Mouse (Mus musculus) thymus, postnatal 14 days (tissue): ENCODE measurements at regions not wholly inside any gene's neighbourhood (a gene's known extent, or its start where the extent isn't known, plus 50 kb on each side); places are given as distances from the start of the nearest gene placed in this dataset.
"Not testable (repeated sequence)": the region's sequence is repeated elsewhere in the genome, so short reads cannot be mapped to it uniquely, and the experiment has no call there.

ENCODE experiments used
- DNase-seq: peaks from one replicate; pipeline ENCODE4 v3.0.0; 2021

DNA sequence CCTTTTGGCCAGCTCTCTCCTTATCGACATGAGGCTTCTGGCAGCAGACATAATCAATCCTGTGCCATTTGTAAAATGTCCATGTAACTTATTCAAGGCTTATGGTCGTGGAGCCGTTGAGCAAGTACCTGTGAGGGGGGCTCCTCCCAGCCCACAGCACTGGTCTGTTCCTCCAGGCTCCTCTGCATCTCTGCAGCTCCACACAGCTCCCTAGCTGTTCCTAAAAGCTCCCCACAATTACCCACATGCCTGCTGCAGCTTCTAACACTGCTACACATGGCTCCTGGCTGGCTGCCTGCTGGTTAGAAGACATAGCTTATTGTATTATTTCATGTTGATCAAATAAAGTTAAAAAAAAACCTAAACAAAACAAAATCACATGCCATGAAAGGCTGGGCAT is 77.9 kb downstream of the Tcp10c start:
- not testable (repeated sequence) for DNase-seq

DNA sequence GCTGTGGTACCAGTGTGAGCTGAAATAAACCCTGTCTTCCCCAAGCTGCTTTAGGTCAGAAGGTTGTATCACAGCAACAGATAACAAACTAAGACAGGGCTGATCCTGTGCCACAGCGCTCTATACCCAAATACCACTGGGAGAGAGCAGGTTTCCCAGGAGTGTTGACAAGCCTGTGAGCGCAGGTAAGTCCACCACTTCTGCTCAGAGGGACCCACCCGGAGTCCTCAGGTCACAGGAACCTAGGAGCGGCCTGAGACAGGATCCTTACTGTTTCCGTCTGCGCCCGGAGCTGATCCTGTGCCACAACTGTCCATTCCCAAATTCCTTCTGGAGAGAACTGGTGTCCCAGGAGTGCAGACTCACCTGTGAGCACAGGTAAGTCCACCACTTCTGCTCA is 79.8 kb downstream of the Tcp10c start:
- not testable (repeated sequence) for DNase-seq

DNA sequence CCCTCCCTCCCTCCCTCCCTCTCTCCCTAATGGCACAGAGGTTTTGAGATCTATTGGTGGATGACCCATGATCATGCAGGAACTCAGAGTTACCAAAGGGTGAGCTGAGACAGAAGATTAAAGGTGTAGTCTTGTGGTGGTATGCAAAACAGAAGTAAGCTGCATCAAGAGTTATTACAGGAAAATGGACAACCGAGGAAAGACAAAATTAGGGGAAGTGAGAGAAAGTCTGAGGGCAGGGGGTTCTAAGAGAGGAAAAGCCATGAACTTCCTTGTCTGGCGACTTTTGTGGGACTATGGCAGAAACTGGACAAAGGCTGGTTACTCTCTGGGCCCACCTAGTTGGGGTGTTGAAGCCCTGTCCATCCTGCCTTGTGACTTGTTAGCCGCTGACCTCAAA is 84.4 kb downstream of the Tcp10c start:
- DNase-seq: not testable (repeated sequence)

DNA sequence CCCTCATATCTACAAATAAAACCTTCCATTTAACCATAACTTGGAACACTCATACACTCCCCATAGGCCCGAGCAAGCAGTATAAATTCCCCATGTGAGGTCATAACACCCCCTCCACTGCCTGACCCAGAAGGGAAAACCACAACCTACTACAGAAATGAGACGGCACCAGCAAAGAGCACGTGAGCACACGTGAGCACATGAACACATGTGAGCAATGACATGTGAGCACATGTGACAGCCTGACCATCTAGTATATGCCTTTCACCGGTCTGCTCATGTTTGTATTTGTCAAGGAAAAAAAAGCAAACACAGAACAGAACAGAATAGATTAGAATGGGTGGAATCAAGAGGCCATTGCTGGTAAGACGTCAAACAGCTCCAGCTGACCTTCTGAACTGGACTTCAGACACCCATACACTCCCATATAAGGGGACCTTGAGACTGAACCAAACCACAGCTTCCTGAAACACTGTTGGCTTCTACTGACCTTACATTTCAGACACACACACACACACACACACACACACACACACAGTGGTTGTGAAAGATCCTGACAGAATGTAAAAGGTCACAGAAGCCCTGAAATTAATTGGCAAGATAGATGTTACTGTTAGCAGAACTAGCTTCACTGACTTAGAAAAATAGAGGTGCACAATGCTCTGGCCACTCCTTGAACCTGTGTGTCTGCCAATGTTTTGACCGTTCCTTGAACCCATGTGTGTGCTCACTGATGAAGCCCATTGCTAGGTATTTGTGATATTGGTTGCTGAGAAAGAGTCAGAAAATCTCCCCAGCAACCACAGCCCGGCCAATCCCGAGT is 86.5 kb downstream of the Tcp10c start:
- DNase-seq: not testable (repeated sequence)

DNA sequence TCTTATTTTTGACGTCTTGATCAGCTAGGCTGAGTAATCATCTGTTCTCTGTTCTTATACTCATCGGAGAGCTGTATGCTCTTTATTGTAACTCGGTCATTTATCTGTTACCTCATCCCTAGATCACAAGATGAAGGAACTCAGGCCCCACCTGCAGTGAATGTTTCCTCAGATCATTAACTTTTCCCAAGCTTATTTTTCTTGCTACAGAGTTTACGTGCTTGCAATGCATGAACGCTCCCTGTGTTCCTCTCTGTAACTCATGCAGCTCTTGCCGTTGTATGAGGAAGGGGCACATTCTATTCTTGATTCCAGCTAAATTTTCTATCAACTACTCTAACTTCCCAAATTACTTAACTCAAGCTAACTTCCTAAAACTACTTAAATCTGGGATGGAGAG is 87.9 kb downstream of the Tcp10c start:
- not testable (repeated sequence) for DNase-seq

DNA sequence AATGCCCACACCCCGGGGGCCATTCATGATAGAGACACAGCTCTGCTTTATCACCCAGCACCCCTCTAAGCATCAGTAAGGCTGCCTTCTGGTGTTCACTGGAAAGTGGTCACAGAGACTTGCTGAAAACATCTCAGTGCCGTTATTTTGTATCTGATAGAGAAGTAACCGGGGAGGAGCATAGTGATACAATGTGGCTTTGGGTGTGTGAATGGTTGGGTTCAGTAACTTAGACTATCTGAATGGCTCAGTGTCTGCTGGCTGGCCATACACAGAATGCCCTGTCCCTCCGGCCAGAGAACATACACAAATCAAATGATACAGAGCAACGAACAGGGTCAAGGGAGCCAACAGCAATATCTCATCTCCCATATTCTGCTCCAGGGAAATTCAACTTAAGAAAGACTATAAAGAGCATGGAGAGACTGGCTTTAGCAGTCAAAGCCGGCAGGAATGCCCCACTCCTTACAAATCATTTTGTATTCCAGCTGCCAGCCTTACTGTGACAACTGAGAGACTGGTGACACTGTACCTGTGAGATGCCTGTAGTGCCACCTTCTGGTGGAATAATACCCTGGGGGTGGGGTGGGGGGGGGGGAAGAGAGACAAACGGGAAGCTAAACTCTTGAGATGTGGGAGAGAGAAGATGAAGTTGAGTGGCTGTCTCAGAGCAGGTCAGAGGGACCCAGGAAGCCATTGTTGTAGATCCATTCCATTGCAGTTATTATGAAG is 102.7 kb downstream of the Tcp10c start:
- DNase-seq: not testable (repeated sequence)

DNA sequence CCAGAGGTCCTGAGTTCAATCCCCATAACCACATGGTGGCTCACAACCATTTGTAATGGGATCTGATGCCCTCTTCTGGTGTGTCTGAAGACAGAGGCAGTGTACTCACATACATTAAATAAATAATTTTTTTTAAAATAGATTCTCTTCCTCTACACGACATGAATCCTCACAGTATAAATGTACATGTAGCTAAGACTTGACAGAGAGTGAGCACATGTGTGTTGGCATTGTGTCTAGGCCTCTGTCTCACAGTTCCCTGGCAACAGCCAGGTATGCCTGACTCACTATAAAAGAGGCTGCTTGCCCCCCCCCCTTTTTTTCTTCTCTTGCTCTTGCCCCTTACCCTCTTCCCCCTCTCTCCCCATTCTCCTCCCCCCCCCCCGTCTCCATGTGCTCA is 103.6 kb downstream of the Tcp10c start:
- not testable (repeated sequence) for DNase-seq

DNA sequence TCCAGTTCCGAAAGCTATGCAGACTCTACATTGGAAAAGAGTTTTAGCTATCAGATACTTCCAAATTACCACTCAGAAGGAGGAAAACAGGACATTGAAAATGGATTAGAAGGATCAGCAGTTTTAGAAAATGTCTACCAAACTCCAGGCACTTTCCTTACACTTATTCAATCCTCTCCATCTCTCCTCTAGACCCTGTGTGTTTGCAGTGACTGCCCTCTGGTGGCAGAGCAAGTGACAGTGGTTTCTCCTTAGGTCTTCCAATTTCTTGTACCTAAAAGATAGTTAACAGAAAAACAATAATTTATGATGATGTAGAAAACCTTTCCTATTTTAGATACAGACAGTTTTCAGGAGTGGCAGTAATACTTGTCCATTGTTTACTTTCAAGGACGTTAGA is 104.4 kb downstream of the Tcp10c start:
- DNase-seq: not testable (repeated sequence)

DNA sequence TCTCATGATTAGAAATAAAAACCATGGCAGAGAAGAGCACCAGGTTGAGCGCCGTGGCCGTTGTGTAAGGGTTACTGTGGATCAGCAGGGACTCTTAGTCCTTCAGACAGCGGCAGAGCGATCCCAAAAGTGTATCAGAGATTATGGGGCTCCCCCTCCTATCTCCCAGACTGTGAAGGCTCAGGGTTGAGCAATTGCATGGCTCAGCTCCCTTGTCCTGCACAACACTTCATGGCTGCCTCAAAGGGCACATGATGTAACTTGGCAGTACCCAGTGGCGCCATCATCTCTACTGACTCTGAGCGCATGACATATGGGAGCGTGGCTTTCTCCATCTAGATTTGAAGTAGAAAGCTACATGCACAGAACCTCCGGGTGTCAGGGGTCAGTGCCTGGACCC is 108.3 kb downstream of the Tcp10c start:
- not testable (repeated sequence) for DNase-seq

DNA sequence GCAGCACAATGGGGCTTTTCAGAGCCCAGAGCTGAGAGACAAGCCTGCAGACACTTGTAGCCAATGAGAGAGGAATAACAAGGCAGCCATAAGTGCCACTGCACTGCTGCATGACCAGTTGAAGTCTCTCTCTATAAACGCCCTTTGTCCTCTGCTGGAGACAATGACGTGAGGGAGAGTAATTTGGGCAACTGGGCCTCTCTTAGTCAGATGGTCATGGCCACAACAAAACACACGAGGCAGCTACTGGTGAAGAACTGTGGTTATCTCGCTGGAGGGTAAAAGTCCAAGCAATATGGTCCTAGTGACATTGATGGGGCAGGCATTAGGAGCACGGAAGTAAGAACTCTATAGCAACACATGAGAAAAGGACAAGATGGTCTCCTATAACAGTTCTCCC is 111.5 kb downstream of the Tcp10c start:
- not testable (repeated sequence) for DNase-seq

DNA sequence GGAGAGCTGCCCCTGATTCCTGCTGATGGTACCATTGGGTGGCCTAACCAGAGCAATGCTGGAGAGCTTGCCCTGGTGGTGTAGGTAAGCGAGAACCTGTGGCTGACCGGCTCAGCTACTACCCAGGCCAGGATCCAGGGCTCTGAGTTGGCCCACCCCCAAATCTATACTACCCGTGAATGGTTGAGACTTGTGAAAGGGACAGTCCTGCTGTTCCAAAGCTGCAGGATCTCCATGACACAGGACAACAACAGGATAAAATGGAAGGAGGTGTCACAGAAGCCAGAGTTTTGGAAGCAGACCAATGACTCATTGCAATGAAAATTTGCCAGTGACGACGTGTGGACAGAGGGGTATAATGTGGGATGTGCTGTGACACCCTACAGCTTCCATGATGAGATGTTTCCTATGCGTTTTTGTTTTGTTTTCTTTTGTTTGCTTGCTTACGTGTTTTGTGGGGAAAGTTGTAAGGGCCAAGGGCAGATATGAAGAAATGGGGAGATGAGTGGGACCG is 115.6 kb downstream of the Tcp10c start:
- not testable (repeated sequence) for DNase-seq

DNA sequence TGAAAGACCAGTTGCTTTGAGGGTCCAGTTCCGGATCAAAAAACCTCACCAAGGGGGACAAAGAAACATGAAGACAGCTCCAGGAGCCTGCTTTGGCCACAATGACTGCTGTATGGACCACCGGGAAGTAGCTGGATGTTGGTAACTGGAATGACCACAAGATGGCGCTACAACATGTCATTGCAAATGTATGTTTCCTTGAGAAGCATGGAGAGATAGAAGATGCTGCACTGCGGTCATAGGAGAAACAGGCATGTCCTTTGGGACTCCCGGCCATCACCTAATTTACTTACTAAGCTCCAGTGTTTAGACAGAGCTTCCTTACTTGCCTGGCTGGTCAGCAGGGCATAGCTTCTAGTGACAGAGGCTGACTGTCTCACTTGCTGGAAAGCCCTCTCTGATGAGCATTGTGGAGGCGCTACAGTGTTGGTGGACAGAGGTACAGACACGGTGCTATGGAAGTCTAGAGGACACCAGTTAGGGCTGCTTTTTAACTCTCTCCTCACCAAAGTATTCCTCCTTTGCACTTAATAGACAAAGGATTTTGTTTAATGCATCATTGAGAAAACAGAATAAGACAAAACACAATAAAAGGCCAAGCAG is 118.2 kb downstream of the Tcp10c start:
- peak; percentile 65 for DNase-seq

DNA sequence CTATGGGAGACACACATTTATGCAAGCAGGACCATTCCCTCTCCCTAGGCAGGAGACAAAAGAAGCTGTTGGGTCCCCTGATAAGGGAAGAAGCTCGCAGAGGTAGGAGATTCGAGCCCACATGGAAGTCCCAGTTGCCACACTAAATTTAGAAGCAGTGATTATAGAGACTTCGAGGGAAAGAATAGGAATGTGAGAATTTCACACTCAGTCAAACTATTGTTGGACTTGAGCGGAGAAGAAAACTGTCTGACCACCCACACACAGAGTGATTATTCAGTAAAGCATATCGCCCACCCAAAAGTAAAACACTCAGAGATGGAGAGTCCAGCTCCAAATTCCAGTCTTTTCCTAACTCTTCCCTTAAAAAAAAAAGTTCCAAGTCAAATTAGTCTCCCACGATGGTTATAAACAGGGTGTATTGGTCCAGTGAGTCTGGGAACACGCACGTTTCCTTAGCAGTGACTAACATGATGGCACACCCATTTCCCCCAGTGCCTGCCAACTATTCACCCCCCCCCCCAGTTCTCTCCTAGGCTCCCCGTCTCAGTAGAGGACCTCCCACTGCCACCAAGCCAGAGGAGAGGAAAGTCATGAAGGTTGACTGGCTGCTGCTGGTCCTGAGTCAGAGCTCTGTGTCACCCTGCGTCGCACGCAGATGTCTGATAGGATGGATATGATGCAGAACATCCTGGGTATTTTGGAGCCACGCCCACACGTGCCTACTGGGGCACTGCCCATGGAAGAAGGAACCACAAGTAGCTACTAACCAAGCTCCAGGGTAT is 120.1 kb downstream of the Tcp10c start:
- no peak for DNase-seq

DNA sequence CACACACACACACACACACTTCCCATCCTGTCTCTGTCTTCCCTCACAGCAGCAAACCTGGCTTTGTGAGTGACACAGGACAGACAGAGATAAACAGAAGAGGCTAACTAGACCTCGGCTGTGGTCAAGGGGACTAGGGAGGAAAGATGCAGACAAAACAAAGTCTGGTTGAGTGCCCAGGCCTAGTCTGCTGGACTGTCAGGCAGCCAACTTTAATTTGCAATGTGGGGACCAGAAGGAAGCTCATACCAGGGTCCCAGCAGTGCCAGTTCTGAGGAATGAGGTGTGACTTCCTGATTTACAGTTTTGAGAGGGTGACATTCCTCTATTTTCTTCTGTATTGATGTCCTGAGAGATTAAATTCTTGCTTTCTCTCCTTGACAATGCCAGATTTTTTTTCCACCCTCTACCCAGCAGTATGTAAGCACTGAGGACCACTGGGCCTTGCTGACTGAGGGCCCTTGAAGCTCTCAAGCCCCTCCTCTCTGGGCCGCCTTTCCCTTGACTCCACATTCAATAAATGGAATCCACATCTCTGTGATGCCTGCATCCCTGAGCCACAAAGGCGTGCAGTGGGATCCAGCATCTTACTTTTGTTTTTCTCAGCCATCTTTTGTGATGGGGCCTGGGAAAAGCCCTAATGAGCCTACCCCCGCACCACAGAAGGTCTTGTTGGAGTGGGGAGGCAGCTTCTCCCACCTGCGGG is 124.6 kb downstream of the Tcp10c start:
- DNase-seq: no peak

DNA sequence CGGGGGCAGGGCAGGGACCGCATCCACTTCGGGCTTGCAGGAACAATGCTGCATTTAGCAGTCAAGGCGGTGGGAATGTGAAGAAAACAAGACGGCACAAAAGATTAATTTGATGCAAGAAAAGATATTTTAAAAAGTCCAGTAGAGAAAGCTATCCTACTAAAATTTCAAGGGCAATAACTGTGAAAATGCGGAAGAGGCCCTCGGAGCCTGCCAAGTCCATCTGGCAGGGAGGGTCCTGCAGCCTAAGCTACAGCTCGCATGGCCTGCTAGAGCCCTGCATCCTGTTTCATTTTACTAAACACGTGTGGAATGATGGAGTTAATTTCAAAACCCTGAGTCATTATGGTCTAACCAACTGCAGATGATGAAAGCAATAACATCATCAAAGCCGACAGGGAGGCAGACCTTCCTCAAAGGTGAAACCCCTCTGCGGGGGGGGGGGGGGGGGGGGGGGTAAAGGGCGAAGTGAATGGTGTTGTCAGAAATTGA is 125.2 kb downstream of the Tcp10c start:
- no peak for DNase-seq

DNA sequence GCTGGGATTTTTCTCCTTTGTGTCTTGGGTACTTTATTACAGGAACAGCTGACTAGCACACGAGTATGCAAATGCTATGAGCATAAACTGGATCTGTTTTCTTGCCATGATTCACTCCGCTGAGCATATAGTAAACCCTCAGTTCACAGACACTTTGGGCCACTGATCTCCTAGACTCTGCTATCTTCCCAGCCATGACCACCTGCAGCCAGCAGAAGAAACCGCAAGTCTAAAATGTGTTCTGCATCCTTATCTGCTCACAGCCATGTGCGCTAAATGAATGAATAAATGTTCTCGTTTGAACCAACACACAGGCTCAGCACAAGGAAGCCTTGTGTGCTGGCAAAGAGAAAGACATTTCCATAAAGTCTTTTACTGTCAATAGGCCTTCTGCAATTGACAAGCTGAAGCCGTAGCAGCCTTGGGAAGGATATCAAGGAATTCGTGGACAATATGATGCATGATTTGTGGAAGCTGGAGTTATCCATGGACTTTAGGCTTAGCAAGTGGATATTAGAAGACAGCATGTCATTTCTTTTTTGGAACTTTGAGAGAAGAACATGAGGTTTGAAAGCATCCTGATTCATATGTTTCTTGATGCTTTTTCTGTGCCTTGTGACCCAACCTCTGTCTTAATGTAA is 127.2 kb downstream of the Tcp10c start:
- DNase-seq: no peak

DNA sequence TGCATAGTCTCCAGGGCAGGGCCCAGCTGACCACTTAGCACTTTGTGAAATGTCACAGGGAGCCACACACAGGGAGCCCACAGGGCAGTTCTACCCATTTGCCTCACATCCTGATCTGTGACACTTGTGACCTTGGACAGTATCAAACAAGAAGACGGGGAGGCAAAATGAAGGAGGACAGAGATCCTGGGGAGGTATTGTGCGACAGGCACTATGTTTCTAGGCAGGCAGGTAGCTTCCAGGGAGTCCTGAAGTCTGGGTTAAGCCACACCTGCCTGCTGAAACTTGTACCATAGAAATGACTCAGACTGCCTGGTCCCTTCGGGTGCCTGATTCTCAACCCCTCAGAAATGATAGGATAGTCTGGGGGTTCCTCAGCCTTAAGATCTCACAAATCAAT is 127.8 kb downstream of the Tcp10c start:
- no peak for DNase-seq

DNA sequence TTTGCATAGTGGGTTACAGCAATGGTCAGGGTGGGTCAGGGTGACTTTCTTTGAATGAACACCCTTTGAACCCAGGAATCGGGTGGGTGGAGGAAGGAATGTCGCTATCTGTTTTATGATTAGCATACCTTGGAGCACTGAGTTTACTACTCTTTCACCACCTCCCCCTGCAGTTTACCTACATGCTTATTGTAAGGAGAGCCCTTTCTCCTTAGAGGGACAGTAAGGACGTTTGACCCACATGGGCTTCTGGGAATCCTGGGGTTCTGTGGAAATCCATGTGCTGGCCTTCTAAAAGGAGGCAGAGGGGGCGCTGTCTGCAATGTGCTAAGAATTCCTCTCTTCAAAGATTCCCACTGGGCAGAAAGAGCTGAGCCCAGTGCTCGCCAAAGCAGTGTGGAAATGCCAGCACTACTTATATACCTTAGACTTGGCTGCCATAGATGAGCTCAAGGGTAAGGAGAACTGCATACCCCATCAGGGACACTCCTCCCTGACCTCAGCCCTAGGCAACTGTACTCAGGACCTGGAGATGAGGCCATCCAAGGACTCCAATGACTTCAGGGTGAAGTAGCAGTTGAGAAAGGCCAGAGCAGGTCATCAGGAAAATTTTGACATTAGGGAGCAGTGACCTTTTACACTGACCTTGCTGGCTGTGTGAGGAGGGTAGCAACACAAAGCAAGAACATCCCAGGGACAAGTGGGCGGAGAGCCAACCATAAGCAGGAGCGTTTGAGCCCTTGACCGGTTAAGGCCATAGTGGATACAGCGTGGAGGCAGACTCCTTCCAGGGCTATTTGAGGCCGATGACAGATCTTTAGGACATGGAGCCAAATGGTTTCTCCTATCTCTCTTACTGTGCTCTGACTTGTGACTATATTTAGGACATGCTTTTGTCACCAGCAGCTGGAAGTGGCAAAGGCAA is 133.2 kb downstream of the Tcp10c start:
- DNase-seq: no peak

DNA sequence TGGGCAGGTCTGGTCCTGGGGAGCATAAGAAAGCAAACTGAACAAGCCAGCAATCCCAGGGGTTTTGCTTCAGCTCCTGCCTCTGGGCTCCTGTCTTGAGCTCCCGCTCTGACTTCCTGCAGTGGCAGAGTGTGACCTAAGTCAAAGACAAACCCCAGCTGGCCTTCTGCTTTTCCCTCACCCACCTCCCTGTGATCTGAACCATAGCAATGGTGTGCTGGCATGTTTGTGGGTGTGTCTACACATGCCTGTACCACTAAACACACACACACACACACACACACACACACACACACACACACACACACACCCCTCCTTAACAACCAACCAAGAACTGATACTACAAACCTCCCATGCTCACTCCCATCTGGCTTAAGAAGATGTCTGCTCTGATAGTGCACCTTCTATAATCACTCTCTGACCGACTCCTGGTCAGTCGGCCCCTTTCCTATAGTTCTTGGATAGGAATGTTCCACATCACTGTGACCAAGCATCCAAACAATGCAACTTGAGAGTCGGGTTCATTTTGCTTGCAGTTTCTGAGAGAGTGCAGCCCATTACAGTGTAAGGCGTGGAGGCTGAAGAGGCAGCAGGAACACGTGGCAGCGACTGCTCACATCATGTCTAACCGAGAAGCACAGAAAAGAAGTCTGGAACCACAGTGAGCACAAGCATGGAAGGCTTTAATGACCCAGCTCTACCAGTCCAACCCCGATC is 134.4 kb downstream of the Tcp10c start:
- DNase-seq: no peak

DNA sequence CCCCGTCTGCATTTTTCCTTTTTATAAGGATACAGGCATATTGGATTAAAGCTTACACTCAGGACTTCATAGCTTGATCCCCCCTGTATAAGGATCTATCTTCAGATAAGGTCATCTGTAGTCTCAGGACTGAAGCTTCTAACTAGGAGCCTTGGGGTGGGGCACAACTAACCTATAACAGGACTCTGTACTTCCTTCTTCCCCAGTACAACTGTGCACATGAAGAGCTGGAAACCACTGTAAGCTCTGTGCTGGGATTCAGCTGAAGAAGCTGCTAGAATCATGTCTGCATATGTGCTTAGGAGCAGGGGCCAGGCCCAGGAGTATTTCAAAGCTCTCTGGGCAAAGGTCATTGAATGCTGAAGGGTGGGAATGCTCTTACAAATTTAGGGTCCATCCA is 137.9 kb downstream of the Tcp10c start:
- DNase-seq: not testable (repeated sequence)
